Mouse (Mus musculus): ENCODE results near the gene Cntnap5b.

DNA sequence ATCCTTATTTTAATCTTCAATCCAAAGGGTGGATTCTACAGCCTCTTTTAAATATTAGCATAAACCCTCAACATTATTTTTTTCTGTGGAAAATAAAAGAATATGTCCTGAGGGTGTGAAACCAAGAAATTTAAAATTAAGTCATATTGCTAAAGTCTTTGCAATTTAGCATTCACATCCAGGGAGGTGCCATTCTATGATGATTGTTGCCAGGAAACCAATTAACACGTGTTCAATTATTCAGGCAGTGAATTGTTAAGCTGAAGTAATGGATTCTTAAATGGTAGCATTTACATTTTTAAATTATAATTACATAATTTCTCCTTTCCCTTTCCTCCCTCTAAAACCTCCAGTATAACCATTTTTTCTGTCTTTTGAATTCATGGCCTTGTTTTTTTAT is 692.7 kb downstream of the Cntnap5b start:
- no peak for TF ChIP-seq CTCF (IDR thresholded peaks at IDR 0.05; ENCODE audit: low read depth)
- no peak for TF ChIP-seq EP300 (IDR thresholded peaks at IDR 0.05; ENCODE audit: low read depth)

All from heart, postnatal 0 days (tissue).